In the genomic region with DNA sequence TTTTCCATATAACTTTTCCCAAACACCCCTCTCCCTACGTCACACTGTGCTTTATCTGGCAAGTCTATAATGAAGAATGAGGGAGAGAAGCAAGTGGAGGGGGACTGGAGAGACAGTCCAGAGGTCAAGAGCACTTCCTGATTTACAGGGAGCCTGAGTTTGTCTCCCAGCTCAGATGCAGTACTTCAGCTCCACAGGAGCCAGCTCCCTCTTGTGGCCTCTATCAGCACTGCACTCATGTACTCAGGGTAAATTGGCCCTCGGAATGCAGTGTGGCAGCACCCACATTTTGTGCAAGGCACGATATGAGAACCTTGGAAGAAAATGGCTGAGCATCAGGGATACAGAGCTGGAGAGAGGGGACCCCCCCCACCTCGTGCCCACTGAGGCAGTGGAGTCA, we compare ENCODE assay signal across 10 mouse cellular contexts. TPM values are rescaled to one million over a fixed set of nuclear protein-coding genes. Genes with fewer than 3 reads are reported as not detected.
DNase-seq lines count a peak whose midpoint lies in the region; ATAC-seq and TF ChIP-seq lines count a peak whose summit lies in the region.
"Had no signal": no experiment of that assay in that cellular context is flagged by ENCODE, and none has a peak within 500 bp of the region (broad histone marks: within the 10 kb centered on the region; RNA-seq: fewer than 3 reads in every experiment).

No protein-coding gene starts in this region.

- H3K4me1 ChIP-seq in kidney, embryonic 15.5 days, result no peaks in the 10 kb centered on the region
- no peaks in the 10 kb centered on the region for H3K4me1 ChIP-seq in MEL (ENCODE audit: control insufficient read depth in 1 of 2, insufficient read depth in 2 of 2, low read length in 2 of 2)
- H3K4me1 ChIP-seq in limb, embryonic 10.5 days, result no peaks in the 10 kb centered on the region
- H3K4me1 ChIP-seq: neural tube, embryonic 12.5 days had no signal

- TF ChIP-seq EP300 in MEL (IDR thresholded peaks at IDR 0.05; ENCODE audit: low read depth in 1 of 2, low read length in 2 of 2), result no peak

- 12% methylated on average over 4 of the region's 4 CpGs for WGBS in kidney, embryonic 15.5 days
- WGBS in limb, embryonic 10.5 days, result 25% methylated on average over 4 of the region's 4 CpGs

- H3K27ac ChIP-seq in kidney, embryonic 15.5 days, result no peak overlapping the region
- no peak overlapping the region for H3K27ac ChIP-seq in MEL (ENCODE audit: control insufficient read depth, low read depth, low read length)
- no peak overlapping the region for H3K27ac ChIP-seq in limb, embryonic 10.5 days
- H3K27ac ChIP-seq: neural tube, embryonic 12.5 days had no signal

- peak; percentile 94 to 98 (median 97) for TF ChIP-seq CTCF in MEL (IDR thresholded peaks at IDR 0.05 in 2 of 3, conservative IDR thresholded peaks at IDR 0.05 in 1 of 3; ENCODE audit: control insufficient read depth in 1 of 3, insufficient read depth in 1 of 3, low read depth in 2 of 3, low read length in 3 of 3, poor library complexity in 1 of 3, severe bottlenecking in 1 of 3)

- H3K9me3 ChIP-seq in kidney, embryonic 15.5 days (replicated peaks), result no peaks in the 10 kb centered on the region
- no peaks in the 10 kb centered on the region for H3K9me3 ChIP-seq in MEL (replicated peaks; ENCODE audit: insufficient read depth, low read length)
- no peaks in the 10 kb centered on the region for H3K9me3 ChIP-seq in limb, embryonic 10.5 days (replicated peaks)
- H3K9me3 ChIP-seq: neural tube, embryonic 12.5 days had no signal

- no peak for ATAC-seq in kidney, embryonic 15.5 days (replicated peaks; ENCODE audit: low FRiP score)
- ATAC-seq in hematopoietic stem cell, adult 5-6 weeks (replicated peaks in 1 of 2; ENCODE audit: insufficient read depth in 1 of 2, low FRiP score in 2 of 2, low TSS enrichment in 1 of 2, low read depth in 1 of 2, poor library complexity in 2 of 2, severe bottlenecking in 2 of 2), result peak; percentile 68 to 73; a peak in 3 of 4 replicates
- ATAC-seq in neutrophil, adult 5-6 weeks (ENCODE audit: extremely low read depth, insufficient number of reproducible peaks, low FRiP score, poor library complexity, severe bottlenecking), result peak; percentile 64

- peak; percentile 79 for TF ChIP-seq RAD21 in MEL (IDR thresholded peaks at IDR 0.05; ENCODE audit: low read depth, low read length)

- no peak overlapping the region for H3K4me3 ChIP-seq in kidney, embryonic 15.5 days (replicated peaks)
- H3K4me3 ChIP-seq in MEL (ENCODE audit: control insufficient read depth in 1 of 2, insufficient read depth in 1 of 2, low read depth in 2 of 2, low read length in 2 of 2), result no peak overlapping the region
- no peak overlapping the region for H3K4me3 ChIP-seq in limb, embryonic 10.5 days
- H3K4me3 ChIP-seq: neural tube, embryonic 12.5 days had no signal

- H3K79me2 ChIP-seq in MEL (ENCODE audit: control insufficient read depth, insufficient read depth, low read length, poor library complexity), result no peaks in the 10 kb centered on the region

- no peak for TF ChIP-seq POLR2A in MEL (IDR thresholded peaks at IDR 0.05; ENCODE audit: control insufficient read depth in 1 of 2, insufficient read depth in 1 of 2, low read depth in 1 of 2, low read length in 2 of 2, poor library complexity in 1 of 2)

- H3K36me3 ChIP-seq in kidney, embryonic 15.5 days, result no peaks in the 10 kb centered on the region
- H3K36me3 ChIP-seq in MEL (ENCODE audit: control insufficient read depth in 1 of 2, insufficient read depth in 2 of 2, low read length in 2 of 2), result no peaks in the 10 kb centered on the region
- no peaks in the 10 kb centered on the region for H3K36me3 ChIP-seq in limb, embryonic 10.5 days
- H3K36me3 ChIP-seq: neural tube, embryonic 12.5 days had no signal

- H3K9ac ChIP-seq in kidney, embryonic 15.5 days, result no peak overlapping the region
- H3K9ac ChIP-seq in MEL (ENCODE audit: control insufficient read depth, low read depth, low read length, poor library complexity, severe bottlenecking), result no peak overlapping the region
- H3K9ac ChIP-seq: neural tube, embryonic 12.5 days had no signal

- peak; percentile 78 for DNase-seq in kidney, adult 18-20 months
- peak; percentile 88 for DNase-seq in MEL (ENCODE audit: low read depth, low spot score)
- peak; percentile 47 for DNase-seq in c-Kit-positive CD71-positive TER-119-negative erythroid progenitor cells, embryonic 14.5 days (ENCODE audit: low read depth)
- DNase-seq in limb, embryonic 10.5 days (ENCODE audit: low spot score), result peak; percentile 69
- DNase-seq in urinary bladder, postnatal 4 days (ENCODE audit: low spot score in 2 of 2), result no peak

- H3K4me2 ChIP-seq in kidney, embryonic 15.5 days, result no peak overlapping the region
- H3K4me2 ChIP-seq: neural tube, embryonic 12.5 days had no signal

- no peaks in the 10 kb centered on the region for H3K27me3 ChIP-seq in kidney, embryonic 15.5 days
- H3K27me3 ChIP-seq in MEL (ENCODE audit: control insufficient read depth in 1 of 2, insufficient read depth in 2 of 2, low read length in 2 of 2), result no peaks in the 10 kb centered on the region
- H3K27me3 ChIP-seq in limb, embryonic 10.5 days (ENCODE audit: low read depth, poor library complexity, severe bottlenecking), result no peaks in the 10 kb centered on the region
- H3K27me3 ChIP-seq: neural tube, embryonic 12.5 days had no signal

TF ChIP-seq in MEL, 35 proteins besides CTCF, POLR2A, EP300 and RAD21:
- TF ChIP-seq ELF1 (IDR thresholded peaks at IDR 0.05; ENCODE audit: low read depth, low read length) (peak; percentile 75), ZC3H11A (IDR thresholded peaks at IDR 0.05; ENCODE audit: low read depth, low read length) (peak; percentile 48; the same call in 1 of the 2 replicates), MAX (IDR thresholded peaks at IDR 0.05; ENCODE audit: low read length) (no peak), SMC3 (IDR thresholded peaks at IDR 0.05; ENCODE audit: low read depth, low read length) (peak; percentile 92), NRF1 (IDR thresholded peaks at IDR 0.05; ENCODE audit: insufficient read depth, low read depth, low read length, poor library complexity, severe bottlenecking) (no peak)

RNA-seq across cellular contexts. Expression of gene Mtfp1, which starts 15.0 kb away (rescaled TPM):
- polyA plus RNA-seq in kidney, embryonic 15.5 days (2015; fragmentation: Nextera tagmentation; extraction: Ambion mirVana), result 15.9 and 16.0 TPM in 2 replicates
- 71.4 and 84.8 TPM in 2 replicates for total RNA-seq in MEL (2012; rRNA removed)
- 10 to 100 TPM in 1 of 2 experiments, not detected in 1; 70.5 TPM for polyA plus RNA-seq in MEL (2012; ENCODE audit: insufficient read depth in 1 of 2, insufficient read length in 2 of 2, low read depth in 1 of 2, low replicate concordance in 2 of 2, missing spikeins in 1 of 2)
- 5.5 and 15.3 TPM in 2 replicates for total RNA-seq in hematopoietic stem cell, adult 5-6 weeks (2017)
- 12.5 and 16.2 TPM in 2 replicates for polyA plus RNA-seq in limb, embryonic 10.5 days (2016; fragmentation: Nextera tagmentation; extraction: Ambion mirVana)
- total RNA-seq in neutrophil, adult 5-6 weeks (2017), result 1.8 TPM in 1 of 2 replicates, not detected in the other

RNA-seq across cellular contexts. Expression of gene Sec14l3, which starts 15.6 kb away (rescaled TPM):
- not detected in 2 replicates for polyA plus RNA-seq in kidney, embryonic 15.5 days (2015; fragmentation: Nextera tagmentation; extraction: Ambion mirVana)
- not detected in 2 replicates for total RNA-seq in MEL (2012; rRNA removed)
- not detected for polyA plus RNA-seq in MEL (2012; ENCODE audit: insufficient read depth in 1 of 2, insufficient read length in 2 of 2, low read depth in 1 of 2, low replicate concordance in 2 of 2, missing spikeins in 1 of 2)
- not detected in 2 replicates for total RNA-seq in hematopoietic stem cell, adult 5-6 weeks (2017)
- polyA plus RNA-seq in limb, embryonic 10.5 days (2016; fragmentation: Nextera tagmentation; extraction: Ambion mirVana), result not detected in 2 replicates
- not detected in 2 replicates for total RNA-seq in neutrophil, adult 5-6 weeks (2017)
- total RNA-seq: gastrocnemius, postnatal 36 days had no signal
- polyA plus RNA-seq: neural tube, embryonic 12.5 days had no signal

RNA-seq across cellular contexts. Expression of gene Sec14l2, which starts 43.0 kb away (rescaled TPM):
- 1.3 and 2.2 TPM in 2 replicates for polyA plus RNA-seq in kidney, embryonic 15.5 days (2015; fragmentation: Nextera tagmentation; extraction: Ambion mirVana)
- total RNA-seq in MEL (2012; rRNA removed), result 22.6 and 40.1 TPM in 2 replicates
- polyA plus RNA-seq in MEL (2012; ENCODE audit: insufficient read depth in 1 of 2, insufficient read length in 2 of 2, low read depth in 1 of 2, low replicate concordance in 2 of 2, missing spikeins in 1 of 2), result 10 to 100 TPM in 1 of 2 experiments, not detected in 1; 15.5 TPM
- total RNA-seq in hematopoietic stem cell, adult 5-6 weeks (2017), result 3.1 and 5.9 TPM in 2 replicates
- polyA plus RNA-seq in limb, embryonic 10.5 days (2016; fragmentation: Nextera tagmentation; extraction: Ambion mirVana), result 1.5 and 2.7 TPM in 2 replicates
- total RNA-seq in neutrophil, adult 5-6 weeks (2017), result 0.47 TPM in 1 of 2 replicates, not detected in the other

RNA-seq across cellular contexts. Expression of gene Sec14l4, which starts 49.0 kb away (rescaled TPM):
- not detected in 2 replicates for polyA plus RNA-seq in kidney, embryonic 15.5 days (2015; fragmentation: Nextera tagmentation; extraction: Ambion mirVana)
- not detected in 2 replicates for total RNA-seq in MEL (2012; rRNA removed)
- polyA plus RNA-seq in MEL (2012; ENCODE audit: insufficient read depth in 1 of 2, insufficient read length in 2 of 2, low read depth in 1 of 2, low replicate concordance in 2 of 2, missing spikeins in 1 of 2), result not detected
- not detected in 2 replicates for total RNA-seq in hematopoietic stem cell, adult 5-6 weeks (2017)
- 0.06 TPM in 1 of 2 replicates, not detected in the other for polyA plus RNA-seq in limb, embryonic 10.5 days (2016; fragmentation: Nextera tagmentation; extraction: Ambion mirVana)
- not detected in 2 replicates for total RNA-seq in neutrophil, adult 5-6 weeks (2017)
- total RNA-seq: gastrocnemius, postnatal 36 days had no signal

RNA-seq across cellular contexts. Expression of gene Rnf215, which starts 54.8 kb away (rescaled TPM):
- 27.4 and 28.2 TPM in 2 replicates for polyA plus RNA-seq in kidney, embryonic 15.5 days (2015; fragmentation: Nextera tagmentation; extraction: Ambion mirVana)
- total RNA-seq in MEL (2012; rRNA removed), result 10.1 and 11.3 TPM in 2 replicates
- polyA plus RNA-seq in MEL (2012; ENCODE audit: insufficient read depth in 1 of 2, insufficient read length in 2 of 2, low read depth in 1 of 2, low replicate concordance in 2 of 2, missing spikeins in 1 of 2), result 10 to 100 TPM in 1 of 2 experiments, not detected in 1; 13.2 TPM
- 13.8 and 28.8 TPM in 2 replicates for total RNA-seq in hematopoietic stem cell, adult 5-6 weeks (2017)
- polyA plus RNA-seq in limb, embryonic 10.5 days (2016; fragmentation: Nextera tagmentation; extraction: Ambion mirVana), result 16.3 and 23.3 TPM in 2 replicates
- 32.2 and 39.6 TPM in 2 replicates for total RNA-seq in neutrophil, adult 5-6 weeks (2017)

Comparison
In these comparisons a context has a peak if more than half of its experiments do, and no peak if none do; other contexts are left out.
1. DNase-seq: peak in kidney, adult 18-20 months (single experiment), MEL (single experiment), c-Kit-positive CD71-positive TER-119-negative erythroid progenitor cells, embryonic 14.5 days (single experiment) and limb, embryonic 10.5 days (single experiment); none in urinary bladder, postnatal 4 days (0 of 2).